Comparison of ENCODE assay signal across 17 mouse cellular contexts in genomic region chr13:54310144-54310543, GRCm38 (mm10).
DNase-seq lines count a peak whose midpoint lies in the region; ATAC-seq lines count a peak whose summit lies in the region.
"Had no signal": no experiment of that assay in that cellular context is flagged by ENCODE, and none has a peak within 500 bp of the region (broad histone marks: within the 10 kb centered on the region; RNA-seq: fewer than 3 reads in every experiment).

No protein-coding gene starts in this region.

- no peak overlapping the region for H3K4me3 ChIP-seq in forebrain, embryonic 15.5 days
- no peak overlapping the region for H3K4me3 ChIP-seq in forebrain, embryonic 12.5 days (replicated peaks)
- no peak overlapping the region for H3K4me3 ChIP-seq in lung, embryonic 16.5 days (ENCODE audit: low read length)
- H3K4me3 ChIP-seq in embryonic facial prominence, embryonic 10.5 days: no peak overlapping the region
- no peak overlapping the region for H3K4me3 ChIP-seq in hindbrain, embryonic 14.5 days (replicated peaks; ENCODE audit: low read length)
- H3K4me3 ChIP-seq: heart, embryonic 12.5 days; kidney, embryonic 15.5 days; limb, embryonic 13.5 days; neural tube, embryonic 13.5 days had no signal

- no peaks in the 10 kb centered on the region; the same call in 1 of the 2 replicates for H3K36me3 ChIP-seq in forebrain, embryonic 15.5 days
- peaks cover 7% of the 10 kb centered on the region; the same call in 1 of the 2 replicates for H3K36me3 ChIP-seq in forebrain, embryonic 12.5 days (replicated peaks)
- H3K36me3 ChIP-seq in lung, embryonic 16.5 days (ENCODE audit: control insufficient read depth, insufficient read depth, low read length): no peaks in the 10 kb centered on the region
- peaks cover 12% of the 10 kb centered on the region for H3K36me3 ChIP-seq in embryonic facial prominence, embryonic 10.5 days (replicated peaks)
- no peaks in the 10 kb centered on the region; the same call in 1 of the 2 replicates for H3K36me3 ChIP-seq in hindbrain, embryonic 14.5 days (replicated peaks; ENCODE audit: control insufficient read depth, insufficient read depth)
- H3K36me3 ChIP-seq: heart, embryonic 12.5 days; kidney, embryonic 15.5 days; limb, embryonic 13.5 days had no signal

- no peak for ATAC-seq in forebrain, embryonic 15.5 days (replicated peaks)
- no peak for ATAC-seq in forebrain, embryonic 12.5 days (ENCODE audit: low FRiP score)
- ATAC-seq in lung, embryonic 16.5 days (ENCODE audit: low read depth): no peak
- ATAC-seq in hindbrain, embryonic 14.5 days (ENCODE audit: low FRiP score): no peak
- ATAC-seq: intestine, embryonic 16.5 days had no signal

- H3K27me3 ChIP-seq in forebrain, embryonic 15.5 days: no peaks in the 10 kb centered on the region
- H3K27me3 ChIP-seq in forebrain, embryonic 12.5 days: no peaks in the 10 kb centered on the region
- no peaks in the 10 kb centered on the region for H3K27me3 ChIP-seq in lung, embryonic 16.5 days (ENCODE audit: control insufficient read depth, insufficient read depth, low read depth, low read length)
- no peaks in the 10 kb centered on the region for H3K27me3 ChIP-seq in embryonic facial prominence, embryonic 10.5 days (replicated peaks; ENCODE audit: low read depth, poor library complexity, severe bottlenecking)
- H3K27me3 ChIP-seq in hindbrain, embryonic 14.5 days (ENCODE audit: control insufficient read depth, insufficient read depth, low read length): no peaks in the 10 kb centered on the region
- H3K27me3 ChIP-seq: heart, embryonic 12.5 days; kidney, embryonic 15.5 days; limb, embryonic 13.5 days; neural tube, embryonic 13.5 days had no signal

- no peaks in the 10 kb centered on the region for H3K9me3 ChIP-seq in forebrain, embryonic 15.5 days
- H3K9me3 ChIP-seq in forebrain, embryonic 12.5 days: no peaks in the 10 kb centered on the region
- no peaks in the 10 kb centered on the region for H3K9me3 ChIP-seq in lung, embryonic 16.5 days (ENCODE audit: control insufficient read depth, low read length)
- no peaks in the 10 kb centered on the region for H3K9me3 ChIP-seq in embryonic facial prominence, embryonic 10.5 days
- H3K9me3 ChIP-seq in hindbrain, embryonic 14.5 days (ENCODE audit: control insufficient read depth, low read length): no peaks in the 10 kb centered on the region
- H3K9me3 ChIP-seq: heart, embryonic 12.5 days; kidney, embryonic 15.5 days; limb, embryonic 13.5 days; neural tube, embryonic 13.5 days had no signal

- peaks cover 41% of the 10 kb centered on the region for H3K4me1 ChIP-seq in forebrain, embryonic 15.5 days
- peaks cover 21% of the 10 kb centered on the region for H3K4me1 ChIP-seq in forebrain, embryonic 12.5 days
- peaks cover 50% of the 10 kb centered on the region for H3K4me1 ChIP-seq in lung, embryonic 16.5 days (replicated peaks; ENCODE audit: control insufficient read depth, insufficient read depth, low read length)
- H3K4me1 ChIP-seq in embryonic facial prominence, embryonic 10.5 days: peaks cover 33% of the 10 kb centered on the region
- peaks cover 19% of the 10 kb centered on the region for H3K4me1 ChIP-seq in hindbrain, embryonic 14.5 days (replicated peaks; ENCODE audit: control insufficient read depth, insufficient read depth, low read length)

- DNase-seq in lung, postnatal 36 days: no peak
- DNase-seq in embryonic facial prominence, embryonic 10.5 days (ENCODE audit: low spot score): no peak
- no peak for DNase-seq in hindbrain, embryonic 14.5 days (ENCODE audit: low spot score)
- no peak for DNase-seq in kidney, postnatal 14 days
- DNase-seq in thymus, postnatal 25 days: no peak
- DNase-seq: adrenal gland, postnatal 36 days; heart, postnatal 36 days; right cerebral cortex, postnatal 4 days had no signal

- H3K4me2 ChIP-seq in forebrain, embryonic 15.5 days (replicated peaks): no peak overlapping the region
- no peak overlapping the region for H3K4me2 ChIP-seq in forebrain, embryonic 12.5 days
- H3K4me2 ChIP-seq in lung, embryonic 16.5 days (ENCODE audit: low read depth, low read length): no peak overlapping the region
- no peak overlapping the region for H3K4me2 ChIP-seq in hindbrain, embryonic 14.5 days (replicated peaks)
- H3K4me2 ChIP-seq: heart, embryonic 12.5 days; kidney, embryonic 15.5 days; limb, embryonic 13.5 days; neural tube, embryonic 13.5 days had no signal

- peak overlapping the region; percentile 91 for H3K27ac ChIP-seq in forebrain, embryonic 15.5 days (replicated peaks)
- no peak overlapping the region for H3K27ac ChIP-seq in forebrain, embryonic 12.5 days
- H3K27ac ChIP-seq in lung, embryonic 16.5 days (ENCODE audit: low read length): peak overlapping the region; percentile 47
- H3K27ac ChIP-seq in embryonic facial prominence, embryonic 10.5 days (replicated peaks): 0 out of 2 replicates have a peak overlapping the region, but pooled peaks have one; percentile 19
- H3K27ac ChIP-seq in hindbrain, embryonic 14.5 days: peak overlapping the region; percentile 77
- H3K27ac ChIP-seq: kidney, embryonic 15.5 days; limb, embryonic 13.5 days; liver, embryonic 14.5 days had no signal

- H3K9ac ChIP-seq in forebrain, embryonic 15.5 days (replicated peaks): no peak overlapping the region
- H3K9ac ChIP-seq in forebrain, embryonic 12.5 days: no peak overlapping the region
- no peak overlapping the region for H3K9ac ChIP-seq in lung, embryonic 16.5 days (ENCODE audit: low read length)
- H3K9ac ChIP-seq in hindbrain, embryonic 14.5 days: no peak overlapping the region
- H3K9ac ChIP-seq: heart, embryonic 12.5 days; kidney, embryonic 15.5 days; limb, embryonic 13.5 days; liver, embryonic 14.5 days; neural tube, embryonic 13.5 days had no signal

- WGBS in forebrain, embryonic 15.5 days: 57% methylated on average over 4 of the region's 4 CpGs
- WGBS in forebrain, embryonic 12.5 days: 58% methylated on average over 4 of the region's 4 CpGs
- 37% methylated on average over 4 of the region's 4 CpGs for WGBS in lung, embryonic 16.5 days
- 58% methylated on average over 4 of the region's 4 CpGs for WGBS in embryonic facial prominence, embryonic 10.5 days
- WGBS in hindbrain, embryonic 14.5 days: 59% methylated on average over 4 of the region's 4 CpGs
